Mouse (Mus musculus) gastrocnemius, adult 2 months (tissue): Measurements from ENCODE around the gene Soat2. TPM values are rescaled to one million over a fixed set of nuclear protein-coding genes. Genes with fewer than 3 reads are reported as not detected.

ENCODE experiments used
- DNase-seq: peaks from one replicate; pipeline ENCODE4 v3.0.0; 2022
- H3K27ac ChIP-seq: fragments of 200-600 bp; 2 replicates; pipeline ENCODE4 v1.8.1; 2022; ENCODE audit warnings: mild to moderate bottlenecking
- H3K4me3 ChIP-seq: fragments of 200-600 bp; 2 replicates; pipeline ENCODE4 v1.8.1; 2022; ENCODE audit warnings: mild to moderate bottlenecking, moderate library complexity
- CTCF ChIP-seq: fragments of 200-600 bp; IDR thresholded peaks from 2 replicates; pipeline ENCODE4 v1.8.1; 2022; ENCODE audit warnings: antibody characterized with exemption, mild to moderate bottlenecking, moderate library complexity
- intact Hi-C: fragments of 180-260 bp; cut with DNase I; formaldehyde crosslinking; loops from one replicate; pipeline ENCODE4 v1.15.1; 2025
- total RNA-seq, 2 experiments: library from RNA; stranded (reverse); gene quantifications; 2 replicates each; pipeline ENCODE4 v1.2.3; 2021

Soat2 gene
- total RNA-seq, 2 experiments from 2014 or later, result 0.14 TPM; not detected in 1

DNA sequence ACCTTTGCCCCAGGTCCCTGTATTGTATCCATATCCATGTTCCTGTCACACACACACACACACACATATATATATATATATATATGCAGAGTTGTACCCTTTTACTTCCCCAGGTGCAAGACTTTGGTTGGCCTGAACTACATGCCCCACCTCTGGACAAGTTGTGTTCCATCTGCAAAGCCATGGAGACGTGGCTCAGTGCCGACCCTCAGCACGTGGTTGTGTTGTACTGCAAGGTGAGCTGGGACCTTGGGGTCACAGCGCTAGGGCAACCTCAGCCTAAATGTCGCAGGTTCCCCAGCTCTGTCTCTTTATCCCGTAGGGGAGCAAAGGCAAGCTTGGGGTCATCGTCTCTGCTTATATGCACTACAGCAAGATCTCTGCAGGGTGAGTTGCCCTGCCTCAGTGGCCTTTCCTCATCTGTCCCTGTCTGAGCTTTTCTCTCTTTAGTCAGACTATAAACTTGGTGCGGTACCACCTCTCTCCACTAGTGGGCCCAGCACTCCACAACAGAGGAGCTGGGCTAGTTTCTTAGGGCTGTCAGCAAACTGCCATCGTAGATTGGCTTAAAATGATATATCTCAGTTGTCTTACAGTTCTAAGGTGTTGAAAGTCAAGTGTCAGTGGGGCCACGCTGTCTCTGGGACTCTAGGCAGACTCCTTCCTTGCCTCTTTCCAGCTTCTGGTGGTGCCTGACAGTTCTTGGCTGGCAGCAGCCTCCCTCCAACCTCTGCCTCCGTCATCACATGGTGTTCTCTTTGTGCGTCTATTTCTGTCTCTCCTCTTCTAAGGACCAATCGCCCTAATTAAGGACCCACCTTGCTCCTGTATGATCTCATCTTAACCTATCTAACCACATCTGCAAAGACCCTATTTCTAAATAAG lies 42.4 kb upstream of the Soat2 start:
- H3K4me3 ChIP-seq, result peak overlapping the region; percentile 43
- peak; percentile 76 for DNase-seq

DNA sequence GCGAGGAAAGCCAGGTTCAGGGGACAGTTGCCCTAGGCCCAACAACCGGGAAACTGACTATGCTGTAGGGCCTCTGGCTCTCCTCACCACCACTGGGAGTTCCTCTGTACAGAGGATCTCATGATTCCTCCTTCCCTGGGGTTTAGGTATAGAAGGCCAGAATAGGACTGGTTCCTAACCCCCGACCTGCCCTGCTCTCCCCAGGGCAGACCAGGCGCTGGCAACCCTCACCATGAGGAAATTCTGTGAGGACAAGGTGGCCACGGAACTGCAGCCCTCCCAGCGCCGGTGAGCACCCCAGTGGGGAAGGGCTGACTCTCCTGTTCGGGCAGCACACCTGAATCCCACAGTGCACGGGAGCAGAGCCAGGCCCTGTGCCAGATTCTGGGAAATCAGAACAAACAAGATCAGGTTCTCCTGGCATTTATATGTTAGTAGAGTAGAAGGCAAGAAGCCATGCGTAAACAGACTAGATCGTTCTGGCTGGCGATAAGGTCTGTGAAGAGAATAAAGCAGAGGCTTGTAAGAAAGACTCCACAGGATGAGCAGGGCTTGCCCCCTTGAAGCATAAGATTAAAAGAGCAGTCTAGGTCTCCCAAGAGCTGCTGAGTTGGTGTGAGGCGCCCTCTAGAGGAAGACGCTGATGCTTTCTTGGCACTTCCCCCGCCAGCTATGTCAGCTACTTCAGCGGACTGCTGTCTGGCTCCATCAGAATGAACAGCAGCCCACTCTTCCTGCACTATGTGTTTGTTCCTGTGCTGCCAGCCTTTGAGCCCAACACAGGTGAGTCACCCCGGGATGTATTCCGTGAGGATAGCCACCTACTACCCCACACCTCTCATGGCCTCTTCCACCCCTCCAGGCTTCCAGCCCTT lies 41.4 kb upstream of the Soat2 start:
- TF ChIP-seq CTCF, result peak; percentile 87
- intact Hi-C loops, result no loop called here
- Histone ChIP-seq H3K4me3 (peak overlapping the region; percentile 43), H3K27ac (peak overlapping the region; percentile 66)
- peak; percentile 88 for DNase-seq

More for the DNA sequence above, 42.4 kb upstream of the Soat2 start:
- intact Hi-C loops, result no loop called here
- peak overlapping the region; percentile 66 for H3K27ac ChIP-seq
- peak; percentile 78 for TF ChIP-seq CTCF

DNA sequence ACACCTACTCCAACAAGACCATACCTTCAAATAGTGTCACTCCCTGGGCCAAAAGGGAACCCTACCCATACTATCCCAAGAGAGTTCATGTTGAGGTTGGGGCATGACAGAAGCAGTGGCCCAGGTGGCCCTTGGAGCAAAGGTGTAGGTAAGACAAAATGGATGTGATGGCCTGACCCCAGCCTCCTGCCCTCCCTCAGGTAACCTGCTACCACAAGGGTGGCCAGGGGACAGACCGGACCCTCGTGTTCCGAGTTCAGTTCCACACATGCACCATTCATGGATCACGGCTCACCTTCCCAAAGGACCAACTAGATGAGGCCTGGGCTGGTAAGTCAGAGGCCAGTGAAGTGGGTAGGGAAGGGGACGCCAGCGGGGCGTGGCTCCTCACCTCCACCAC lies 40.1 kb upstream of the Soat2 start:
- Histone ChIP-seq H3K27ac (0 out of 2 replicates have a peak overlapping the region, but pooled peaks have one; percentile 24), H3K4me3 (no peak overlapping the region)
- peak; percentile 24 for DNase-seq
- TF ChIP-seq CTCF, result no peak
- intact Hi-C loops, result loop anchor here (5.0 to 10.0 kb wide), 2 partner anchors 37 to 115 kb away; no protein-coding TSS in a partner anchor

DNA sequence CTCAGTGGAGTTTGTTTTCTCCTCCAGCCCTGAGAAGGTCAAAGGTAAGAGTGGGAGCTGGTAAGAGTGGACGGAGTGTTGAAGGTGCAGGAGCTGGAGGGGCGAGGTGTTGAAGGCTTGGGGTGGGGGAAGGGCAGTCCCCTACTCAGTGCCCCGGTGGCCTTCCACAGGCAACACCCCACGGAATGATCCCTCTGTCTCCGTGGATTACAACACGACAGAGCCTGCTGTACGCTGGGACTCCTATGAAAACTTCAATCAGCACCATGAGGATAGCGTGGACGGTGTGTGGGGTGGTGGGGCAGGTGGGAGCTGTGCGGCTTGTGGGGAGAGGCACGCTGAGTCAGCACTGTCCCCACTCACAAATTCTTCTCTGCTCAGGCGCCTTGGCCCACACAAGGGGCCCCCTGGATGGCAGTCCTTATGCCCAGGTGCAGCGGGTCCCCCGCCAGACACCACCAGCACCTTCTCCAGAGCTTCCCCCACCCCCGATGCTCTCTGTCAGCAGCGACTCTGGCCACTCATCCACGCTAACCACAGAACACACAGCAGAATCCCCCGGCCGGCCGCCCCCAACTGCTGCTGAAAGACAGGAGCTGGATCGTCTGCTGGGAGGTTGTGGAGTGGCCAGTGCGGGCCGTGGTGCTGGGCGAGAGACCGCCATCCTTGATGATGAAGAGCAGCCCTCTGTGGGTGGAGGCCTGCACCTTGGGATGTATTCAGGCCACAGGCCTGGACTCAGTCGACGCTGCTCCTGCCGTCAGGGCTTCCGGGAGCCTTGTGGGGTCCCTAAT lies 39.4 kb upstream of the Soat2 start:
- Histone ChIP-seq H3K4me3 (no peak overlapping the region), H3K27ac (no peak overlapping the region)
- no peak for TF ChIP-seq CTCF
- DNase-seq, result peak; percentile 39
- intact Hi-C loops, result loop anchor here (5.0 to 10.0 kb wide), 2 partner anchors 36 to 114 kb away; no protein-coding TSS in a partner anchor

DNA sequence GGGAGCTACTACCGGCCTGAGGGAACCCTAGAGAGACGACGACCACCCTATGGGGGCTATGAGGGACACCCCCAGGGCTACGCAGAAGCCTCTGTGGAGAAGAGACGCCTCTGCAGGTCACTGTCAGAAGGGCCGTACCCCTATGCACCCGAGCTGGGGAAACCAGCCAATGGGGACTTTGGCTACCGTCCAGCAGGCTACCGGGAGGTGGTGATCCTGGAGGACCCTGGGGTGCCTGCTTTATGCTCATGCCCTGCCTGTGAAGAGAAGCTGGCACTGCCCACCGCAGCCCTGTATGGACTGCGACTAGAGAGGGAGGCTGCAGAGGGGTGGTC lies 38.9 kb upstream of the Soat2 start:
- Histone ChIP-seq H3K4me3 (no peak overlapping the region), H3K27ac (no peak overlapping the region)
- intact Hi-C loops, result loop anchor here (5.0 to 10.0 kb wide), 2 partner anchors 36 to 113 kb away; no protein-coding TSS in a partner anchor
- DNase-seq, result peak; percentile 57
- no peak for TF ChIP-seq CTCF

DNA sequence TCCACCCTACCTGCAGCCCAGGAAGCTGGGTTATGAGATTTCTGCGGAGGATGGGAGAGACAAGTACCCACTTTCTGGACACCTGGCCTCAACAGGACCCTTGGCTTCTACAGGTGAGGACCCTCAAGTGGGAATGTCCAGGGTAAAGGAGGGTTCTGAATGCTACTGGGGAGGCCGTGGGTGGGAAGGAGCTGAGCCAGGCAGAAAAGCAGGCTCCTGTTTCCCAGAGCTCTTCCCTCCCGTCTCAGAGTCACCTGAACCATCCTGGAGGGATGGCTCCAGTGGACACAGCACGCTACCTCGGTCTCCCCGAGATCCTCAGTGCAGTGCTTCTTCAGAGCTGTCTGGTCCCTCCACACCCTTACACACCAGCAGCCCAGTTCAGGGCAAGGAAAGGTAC lies 38.1 kb upstream of the Soat2 start:
- TF ChIP-seq CTCF, result no peak
- no peak overlapping the region for H3K4me3 ChIP-seq
- intact Hi-C loops, result loop anchor here (5.0 to 10.0 kb wide), 2 partner anchors 35 to 113 kb away; no protein-coding TSS in a partner anchor
- no peak for DNase-seq
- peak overlapping the region; percentile 20; the same call in 1 of the 2 replicates for H3K27ac ChIP-seq

DNA sequence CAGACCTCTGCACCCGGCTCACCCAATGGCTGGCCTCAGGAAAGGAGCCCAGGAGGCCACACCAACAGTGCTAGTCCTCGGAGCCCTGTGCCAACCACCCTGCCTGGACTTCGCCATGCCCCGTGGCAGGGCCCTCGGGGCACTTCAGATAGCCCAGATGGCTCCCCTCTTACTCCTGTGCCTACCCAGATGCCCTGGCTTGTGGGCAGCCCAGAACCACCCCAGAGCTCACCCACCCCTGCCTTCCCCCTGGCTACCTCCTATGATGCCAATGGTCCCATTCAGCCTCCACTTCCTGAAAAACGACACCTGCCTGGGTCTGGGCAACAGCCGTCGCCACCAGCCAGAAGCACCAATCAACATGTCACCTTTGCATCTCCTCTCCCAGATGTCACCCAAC lies 37.5 kb upstream of the Soat2 start:
- no peak for TF ChIP-seq CTCF
- peak overlapping the region; percentile 20; the same call in 1 of the 2 replicates for H3K27ac ChIP-seq
- DNase-seq, result peak; percentile 31
- H3K4me3 ChIP-seq, result no peak overlapping the region
- intact Hi-C loops, result loop anchor here (5.0 to 10.0 kb wide), 2 partner anchors 34 to 112 kb away; no protein-coding TSS in a partner anchor

DNA sequence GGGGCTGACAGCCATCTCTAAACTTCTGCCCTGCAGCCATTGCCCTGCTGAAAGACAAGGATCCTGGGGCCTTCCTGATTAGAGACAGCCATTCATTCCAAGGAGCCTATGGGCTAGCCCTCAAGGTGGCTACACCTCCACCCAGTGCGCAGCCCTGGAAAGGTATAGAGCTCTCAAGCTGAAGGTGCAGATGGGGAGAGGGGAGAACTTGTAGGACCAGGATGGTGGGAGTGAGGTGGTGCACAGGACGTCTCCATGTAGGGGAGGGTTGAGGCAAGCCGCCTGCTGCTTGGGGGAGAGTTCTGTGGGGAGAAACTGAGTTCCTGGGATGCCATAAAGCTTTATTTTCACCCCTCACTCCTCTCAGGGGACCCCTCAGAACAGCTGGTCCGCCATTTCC lies 36.7 kb upstream of the Soat2 start:
- TF ChIP-seq CTCF, result no peak
- intact Hi-C loops, result loop anchor here (5.0 to 10.0 kb wide), 2 partner anchors 34 to 111 kb away; no protein-coding TSS in a partner anchor
- Histone ChIP-seq H3K4me3 (no peak overlapping the region), H3K27ac (peak overlapping the region; percentile 20; the same call in 1 of the 2 replicates)
- peak; percentile 22 for DNase-seq

DNA sequence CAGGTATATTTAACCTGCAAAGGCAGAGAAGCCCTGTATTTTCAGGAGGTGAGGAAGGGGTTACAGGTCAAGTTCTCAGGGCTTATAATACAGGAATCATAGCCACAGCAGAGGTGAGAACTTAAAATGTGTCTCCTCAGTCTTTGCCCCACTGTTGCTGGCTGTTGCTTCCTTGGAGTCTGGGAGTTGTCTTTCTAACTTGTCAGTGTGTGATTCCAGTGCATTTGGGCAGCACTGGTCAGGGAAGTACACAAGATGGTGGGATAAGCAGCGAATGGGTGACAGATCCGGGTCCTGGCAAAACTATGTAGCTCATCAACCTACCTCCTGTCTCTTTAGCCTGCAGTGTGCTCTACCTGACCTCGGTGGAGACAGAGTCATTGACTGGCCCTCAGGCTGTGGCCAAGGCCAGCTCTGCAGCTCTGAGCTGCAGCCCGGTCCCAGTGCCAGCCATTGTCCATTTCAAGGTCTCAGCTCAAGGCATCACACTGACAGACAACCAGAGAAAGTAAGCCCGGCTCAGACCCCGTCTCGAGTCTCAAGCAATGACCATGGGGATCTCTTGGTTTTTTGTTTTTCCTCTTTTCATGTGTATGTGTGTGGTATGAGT lies 35.6 kb upstream of the Soat2 start:
- no peak overlapping the region for H3K4me3 ChIP-seq
- DNase-seq, result no peak
- TF ChIP-seq CTCF, result no peak
- intact Hi-C loops, result loop anchor here (5.0 to 10.0 kb wide), 2 partner anchors 33 to 110 kb away; no protein-coding TSS in a partner anchor
- no peak overlapping the region for H3K27ac ChIP-seq

DNA sequence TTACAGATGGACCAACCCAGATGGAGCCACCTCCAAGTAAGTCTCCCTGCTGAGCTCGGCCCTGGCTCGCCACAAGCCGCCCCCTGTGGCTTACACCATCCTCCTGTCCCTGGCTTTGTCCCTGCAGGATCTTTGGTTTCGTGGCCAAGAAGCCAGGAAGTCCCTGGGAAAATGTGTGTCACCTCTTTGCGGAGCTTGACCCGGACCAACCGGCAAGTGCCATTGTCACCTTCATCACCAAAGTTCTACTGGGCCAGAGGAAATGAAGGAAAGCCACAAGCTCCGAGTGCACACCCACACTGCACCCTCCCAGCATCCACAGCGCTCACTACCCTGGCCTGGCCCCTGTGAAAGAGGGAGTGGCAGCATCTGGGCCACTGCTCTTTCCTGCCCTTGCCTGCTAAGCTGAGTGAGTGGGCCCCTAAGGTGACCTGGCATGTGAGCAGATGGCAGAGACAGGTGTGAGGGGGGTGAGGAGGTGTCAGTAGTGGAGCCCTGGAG lies 34.5 kb upstream of the Soat2 start:
- no peak for TF ChIP-seq CTCF
- Histone ChIP-seq H3K4me3 (no peak overlapping the region), H3K27ac (no peak overlapping the region)
- peak; percentile 35 for DNase-seq
- intact Hi-C loops, result loop anchor here (10.0 kb wide), 1 partner anchor 109 kb away; no protein-coding TSS in a partner anchor

DNA sequence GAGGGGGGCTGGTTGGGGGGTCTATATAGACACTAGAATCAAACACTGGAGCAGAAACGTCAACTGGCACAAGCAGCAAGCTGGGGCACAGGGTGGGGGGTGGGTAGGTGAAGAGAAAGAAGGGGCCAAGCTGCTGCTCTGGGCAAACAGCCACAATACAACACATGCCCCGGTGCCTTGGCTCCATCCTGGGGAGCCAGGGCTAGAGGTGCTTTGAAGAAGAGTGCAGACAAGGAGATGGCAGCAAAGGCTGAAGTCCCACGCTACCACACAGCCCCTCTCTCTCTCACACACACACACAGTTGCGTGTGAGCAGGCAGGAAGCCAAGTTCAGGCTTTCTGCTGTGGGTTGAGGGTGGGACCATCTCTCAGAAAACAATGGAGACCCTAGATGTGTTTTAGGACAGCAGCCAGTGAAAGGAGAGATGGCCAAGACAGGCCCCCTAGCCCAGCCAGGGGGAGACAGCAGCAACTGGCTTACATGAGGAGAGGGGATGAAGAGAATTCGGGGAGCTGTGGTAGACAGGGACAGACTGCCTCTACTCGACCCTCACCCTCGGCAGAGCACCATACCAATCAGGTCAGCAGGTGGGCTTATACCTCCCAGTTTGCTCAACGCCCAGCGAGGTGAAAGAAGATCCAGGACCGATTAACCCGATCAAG lies 33.4 kb upstream of the Soat2 start:
- Histone ChIP-seq H3K4me3 (peak overlapping the region; percentile 11; the same call in 1 of the 2 replicates), H3K27ac (peak overlapping the region; percentile 79)
- intact Hi-C loops, result loop anchor here (10.0 kb wide), 1 partner anchor 108 kb away; no protein-coding TSS in a partner anchor
- DNase-seq, result peak; percentile 38
- no peak for TF ChIP-seq CTCF
